Mouse (Mus musculus) testis, adult 2 months (tissue): Measurements from ENCODE around the gene Hyou1. TPM values are rescaled to one million over a fixed set of nuclear protein-coding genes. Genes with fewer than 3 reads are reported as not detected.
A peak's percentile ranks its signal among the peaks of the same experiment; 100 is the strongest.

Source experiments
- H3K27ac ChIP-seq: fragments of 200-500 bp; 2 replicates; pipeline ENCODE4 v1.5.1; 2012; ENCODE audit warnings: low read depth, low read length; ENCODE audit not compliant: control insufficient read depth, insufficient read depth
- H3K27me3 ChIP-seq: fragments of 200-500 bp; 2 replicates; pipeline ENCODE4 v1.6.1; 2012; ENCODE audit warnings: mild to moderate bottlenecking, low read length, moderate library complexity; ENCODE audit not compliant: control insufficient read depth, insufficient read depth
- H3K36me3 ChIP-seq: fragments of 200-500 bp; 2 replicates; pipeline ENCODE4 v1.6.1; 2012; ENCODE audit warnings: mild to moderate bottlenecking, low read length; ENCODE audit not compliant: control insufficient read depth, insufficient read depth
- H3K4me1 ChIP-seq: fragments of 200-500 bp; 2 replicates; pipeline ENCODE4 v1.6.1; 2012; ENCODE audit warnings: low read length; ENCODE audit not compliant: control insufficient read depth, insufficient read depth
- H3K4me3 ChIP-seq: fragments of 200-500 bp; 2 replicates; pipeline ENCODE4 v1.5.1; 2012; ENCODE audit warnings: low read depth, mild to moderate bottlenecking, low read length, moderate library complexity, mixed read lengths; ENCODE audit not compliant: control insufficient read depth
- CTCF ChIP-seq: fragments of 200-500 bp; IDR thresholded peaks from 2 replicates; pipeline ENCODE4 v1.5.1; 2012; ENCODE audit warnings: low read depth, mild to moderate bottlenecking, inconsistent platforms, low read length, moderate library complexity; ENCODE audit not compliant: control insufficient read depth, insufficient read depth, insufficient replicate concordance
- POLR2A ChIP-seq: fragments of 200-500 bp; IDR thresholded peaks from 2 replicates; pipeline ENCODE4 v1.6.1; 2012; ENCODE audit warnings: low read depth, mild to moderate bottlenecking, inconsistent platforms, low read length, moderate library complexity; ENCODE audit not compliant: control insufficient read depth
- polyA plus RNA-seq: library from polyadenylated mRNA; depleted of rRNA; stranded (reverse); fragments of >200 nt; gene quantifications from 2 replicates; pipeline ENCODE4 v1.2.3, GENCODE M21; 2012

Gene Hyou1
- polyA plus RNA-seq, 1 experiment = 99.9 TPM

DNA sequence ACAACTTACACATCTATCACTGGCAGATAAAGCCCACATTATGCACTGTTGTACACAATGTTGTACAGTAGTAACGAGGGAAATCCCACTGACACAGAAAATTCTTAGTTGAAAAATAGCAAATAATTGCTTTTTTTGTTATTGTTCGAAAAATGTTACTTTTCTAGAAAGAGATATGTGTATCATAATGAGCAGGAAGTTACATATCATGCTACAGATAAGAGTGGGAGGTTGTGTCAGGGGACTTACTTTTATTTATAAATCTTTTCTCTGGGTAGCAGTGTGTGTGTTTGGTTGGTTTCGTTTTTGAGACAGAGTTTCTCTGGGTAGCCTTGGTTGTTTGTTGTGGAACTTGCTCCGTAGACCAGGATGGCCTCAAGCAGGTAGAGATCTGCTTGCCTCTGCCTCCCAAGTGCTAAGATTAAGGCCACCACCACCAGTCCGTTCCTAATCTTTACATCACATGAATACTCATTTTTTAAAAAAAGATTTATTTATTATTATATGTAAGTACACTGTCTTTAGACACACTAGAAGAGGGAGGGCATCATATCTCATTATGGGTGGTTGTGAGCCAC, 1.0 kb upstream of the Hyou1 start:
- Histone ChIP-seq H3K36me3 (peaks cover 4% of the 10 kb centered on the region), H3K27me3 (no peaks in the 10 kb centered on the region), H3K27ac (peak overlapping the region; percentile 77), H3K4me3 (peak overlapping the region; percentile 98; the same call in 1 of the 2 replicates), H3K4me1 (peaks cover 3% of the 10 kb centered on the region)
- TF ChIP-seq POLR2A = no peak
- no peak for TF ChIP-seq CTCF

DNA sequence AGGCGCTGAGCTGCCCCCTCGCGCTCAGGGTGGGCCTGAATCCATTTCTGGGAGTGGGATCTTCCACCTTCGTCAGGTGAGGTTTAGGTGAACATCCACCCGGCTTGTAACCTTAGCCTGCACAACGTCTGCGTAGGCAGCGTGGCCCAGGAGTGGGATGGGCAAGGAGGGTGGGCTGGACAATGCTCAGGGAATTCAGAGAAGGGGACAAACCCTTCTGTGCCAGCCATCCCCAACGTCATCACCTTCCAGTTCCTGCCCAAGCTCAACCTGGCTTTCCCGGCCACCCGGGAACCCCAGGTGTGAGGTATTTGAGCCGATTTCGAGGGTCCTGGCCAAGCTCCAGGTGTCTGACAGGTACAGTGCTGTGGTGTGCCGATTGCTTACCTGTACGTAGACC, 572 bp downstream of the Hyou1 start:
- peak overlapping the region; percentile 98 for H3K27ac ChIP-seq
- TF ChIP-seq POLR2A (no peak), CTCF (no peak)

DNA sequence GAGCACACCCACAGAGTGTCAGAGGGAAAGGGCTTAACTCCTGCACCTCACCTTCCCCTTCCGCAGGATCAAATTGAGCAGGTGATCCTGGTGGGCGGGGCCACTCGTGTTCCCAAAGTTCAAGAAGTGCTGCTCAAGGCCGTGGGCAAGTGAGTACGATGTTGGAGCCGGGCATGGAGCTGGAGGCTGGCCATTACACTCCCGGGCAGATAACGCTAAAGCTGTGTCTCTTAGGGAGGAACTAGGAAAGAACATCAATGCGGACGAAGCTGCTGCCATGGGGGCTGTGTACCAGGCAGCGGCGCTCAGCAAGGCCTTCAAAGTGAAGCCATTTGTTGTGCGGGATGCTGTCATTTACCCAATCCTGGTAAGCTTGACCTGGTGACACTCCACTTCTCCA, 5.3 kb downstream of the Hyou1 start:
- Histone ChIP-seq H3K27ac (no peak overlapping the region), H3K4me3 (no peak overlapping the region), H3K4me1 (peaks cover 3% of the 10 kb centered on the region), H3K36me3 (peaks cover 11% of the 10 kb centered on the region), H3K27me3 (no peaks in the 10 kb centered on the region)
- TF ChIP-seq CTCF = no peak
- no peak for TF ChIP-seq POLR2A

More for the DNA sequence above, 572 bp downstream of the Hyou1 start:
- no peaks in the 10 kb centered on the region for H3K27me3 ChIP-seq
- peaks cover 3% of the 10 kb centered on the region for H3K4me1 ChIP-seq
- H3K36me3 ChIP-seq = peaks cover 5% of the 10 kb centered on the region
- peak overlapping the region; percentile 98 for H3K4me3 ChIP-seq

DNA sequence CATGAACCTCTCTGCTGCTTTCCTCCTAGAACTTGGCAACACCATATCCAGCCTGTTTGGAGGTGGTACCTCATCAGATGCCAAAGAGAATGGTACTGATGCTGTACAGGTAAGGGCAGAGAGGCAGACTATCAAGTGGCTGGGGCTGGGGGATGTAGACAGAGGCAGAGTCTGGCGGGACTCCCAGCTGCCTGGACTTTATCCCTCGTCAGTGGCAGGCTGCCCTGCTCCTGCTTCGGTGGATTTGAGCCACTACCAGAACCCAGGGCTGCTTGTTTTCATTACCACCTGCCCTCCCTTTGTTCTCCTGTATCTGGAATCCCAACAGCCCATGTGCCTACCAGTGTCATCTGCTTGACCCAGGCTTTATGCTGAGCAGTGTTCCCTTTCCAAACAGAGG, 7.9 kb downstream of the Hyou1 start:
- H3K4me3 ChIP-seq = no peak overlapping the region

DNA sequence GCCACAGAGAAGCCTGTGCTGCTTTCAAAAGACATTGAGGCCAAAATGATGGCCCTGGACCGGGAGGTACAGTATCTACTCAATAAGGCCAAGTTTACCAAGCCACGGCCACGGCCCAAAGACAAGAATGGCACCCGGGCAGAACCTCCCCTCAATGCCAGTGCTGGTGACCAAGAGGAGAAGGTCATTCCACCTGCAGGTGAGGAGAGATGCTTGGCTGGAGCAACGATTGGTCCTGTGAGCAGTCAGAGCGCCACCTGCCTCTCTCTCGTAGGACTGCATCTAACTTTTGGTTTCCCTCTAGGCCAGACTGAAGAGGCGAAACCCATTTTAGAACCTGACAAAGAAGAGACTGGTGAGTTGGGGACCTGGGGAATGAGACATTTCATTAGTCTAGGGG, 10.0 kb downstream of the Hyou1 start:
- no peak for TF ChIP-seq POLR2A
- peak; percentile 60; the same call in 1 of the 2 replicates for TF ChIP-seq CTCF
- Histone ChIP-seq H3K36me3 (peaks cover 6% of the 10 kb centered on the region), H3K27ac (no peak overlapping the region)

More for the DNA sequence above, 7.9 kb downstream of the Hyou1 start:
- Histone ChIP-seq H3K27ac (no peak overlapping the region), H3K4me1 (no peaks in the 10 kb centered on the region), H3K36me3 (peaks cover 7% of the 10 kb centered on the region), H3K27me3 (no peaks in the 10 kb centered on the region)
- no peak for TF ChIP-seq POLR2A
- TF ChIP-seq CTCF = no peak

DNA sequence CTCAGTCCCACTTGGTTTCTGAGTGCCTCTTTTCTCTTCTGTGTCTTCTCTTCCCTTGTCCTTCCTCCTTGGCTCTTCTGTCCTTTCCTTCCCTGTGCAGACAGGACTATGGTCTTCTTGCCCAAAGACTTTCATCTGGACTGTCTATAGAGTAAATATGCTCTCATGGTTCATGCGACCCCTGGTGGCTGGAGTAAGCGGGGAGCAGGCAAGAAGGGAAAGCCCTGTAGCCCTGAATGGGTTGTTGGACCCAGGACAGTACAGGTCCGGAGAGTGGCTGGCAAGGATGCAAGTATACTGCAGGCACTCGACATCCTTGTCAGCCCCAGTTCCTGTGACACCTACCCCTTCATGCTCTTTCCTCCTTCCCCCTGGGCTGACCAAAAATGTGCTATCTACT, 12.2 kb downstream of the Hyou1 start:
- TF ChIP-seq CTCF (peak; percentile 44; the same call in 1 of the 2 replicates), POLR2A (no peak)
- no peak overlapping the region for H3K4me3 ChIP-seq
- no peaks in the 10 kb centered on the region for H3K27me3 ChIP-seq
- no peaks in the 10 kb centered on the region for H3K4me1 ChIP-seq
- H3K36me3 ChIP-seq = peaks cover 3% of the 10 kb centered on the region
- H3K27ac ChIP-seq = no peak overlapping the region

More for the DNA sequence above, 10.0 kb downstream of the Hyou1 start:
- Histone ChIP-seq H3K4me1 (no peaks in the 10 kb centered on the region), H3K27me3 (no peaks in the 10 kb centered on the region), H3K4me3 (no peak overlapping the region)

DNA sequence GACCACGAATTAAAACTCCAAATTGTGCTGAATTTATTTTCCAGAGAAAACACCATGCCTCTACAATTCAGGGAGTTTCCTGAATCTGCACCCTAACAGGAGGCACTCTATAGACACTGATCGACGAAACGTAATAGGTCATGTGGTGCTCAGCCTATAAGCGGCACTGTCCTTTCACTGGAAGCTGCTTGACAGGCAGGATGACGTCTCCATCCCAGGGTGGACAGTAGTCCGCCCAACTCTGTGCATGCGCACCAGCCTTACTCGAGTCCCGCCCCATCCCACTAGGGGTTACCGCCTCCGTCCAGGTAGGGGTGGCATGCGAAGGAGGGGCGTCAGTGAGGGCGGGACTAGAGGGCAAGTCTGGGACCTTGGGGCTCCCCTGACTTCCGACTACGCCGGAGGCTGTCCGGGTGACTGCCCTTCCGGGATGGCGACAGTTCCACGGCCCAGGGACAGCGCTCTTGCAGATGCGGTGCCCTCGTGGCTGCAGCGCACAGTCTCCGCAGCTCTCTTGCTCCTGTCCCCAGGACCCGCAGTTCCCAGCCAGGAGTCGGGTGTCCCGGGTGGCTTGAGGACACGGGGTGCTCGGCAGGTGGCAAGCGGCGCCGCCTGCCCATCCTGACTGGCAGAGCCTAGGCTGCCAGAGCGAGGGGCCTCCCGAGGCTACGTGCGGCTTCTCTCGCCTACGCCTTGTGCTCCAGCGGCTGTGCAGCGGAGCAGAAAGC, 17.6 kb downstream of the Hyou1 start, which contains the start of gene Slc37a4:
Gene Slc37a4, plus strand, starts transcription at position 169 of the 728 bp plus-strand sequence.
- Histone ChIP-seq H3K4me3 (peak within 1 kb of the TSS; percentile 86), H3K4me1 (peaks cover 3% of the 10 kb centered on the region; the same call in 1 of the 2 replicates), H3K27me3 (no peaks in the 10 kb centered on the region), H3K36me3 (no peaks in the 10 kb centered on the region), H3K27ac (peak within 1 kb of the TSS; percentile 25; the same call in 1 of the 2 replicates)
- TF ChIP-seq CTCF (no peak), POLR2A (peak; percentile 52; the same call in 1 of the 2 replicates)
